Mouse (Mus musculus): ENCODE measurements around the gene Slc16a6.

Gene Slc16a6

DNA sequence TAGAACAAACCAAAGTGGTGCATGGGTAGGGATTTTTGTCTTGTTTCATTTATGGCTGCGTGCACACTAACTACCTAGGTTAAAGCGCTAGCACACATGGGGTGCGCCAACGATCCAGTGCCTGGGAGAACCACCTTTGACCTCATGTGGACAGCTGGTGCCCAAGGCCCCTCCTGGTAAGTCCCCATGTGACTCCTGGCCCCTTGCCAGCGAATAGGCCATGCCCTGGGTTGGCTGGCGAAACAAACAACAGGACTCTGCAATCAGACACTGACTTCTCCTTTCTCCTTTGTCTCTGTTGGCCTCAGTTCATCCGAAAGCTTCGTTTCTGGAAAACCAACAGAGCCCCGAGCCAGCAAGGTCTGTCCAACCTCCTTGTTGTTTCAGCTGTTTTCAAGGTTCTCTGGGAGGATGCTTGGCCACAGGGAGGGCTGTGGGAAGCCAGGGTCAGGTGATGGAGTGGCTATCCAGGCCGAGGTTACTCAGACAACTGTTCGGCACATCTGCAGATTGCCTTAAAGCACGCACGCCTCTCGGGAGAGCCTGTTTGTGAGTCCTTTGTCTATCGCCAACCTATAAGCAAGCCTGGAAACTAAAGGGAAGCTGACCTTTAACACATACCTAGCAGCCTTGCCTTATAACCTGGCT lies 12.1 kb upstream of the Slc16a6 start:
- DNase-seq = peak in 1 of 2 experiments; percentile 39

DNA sequence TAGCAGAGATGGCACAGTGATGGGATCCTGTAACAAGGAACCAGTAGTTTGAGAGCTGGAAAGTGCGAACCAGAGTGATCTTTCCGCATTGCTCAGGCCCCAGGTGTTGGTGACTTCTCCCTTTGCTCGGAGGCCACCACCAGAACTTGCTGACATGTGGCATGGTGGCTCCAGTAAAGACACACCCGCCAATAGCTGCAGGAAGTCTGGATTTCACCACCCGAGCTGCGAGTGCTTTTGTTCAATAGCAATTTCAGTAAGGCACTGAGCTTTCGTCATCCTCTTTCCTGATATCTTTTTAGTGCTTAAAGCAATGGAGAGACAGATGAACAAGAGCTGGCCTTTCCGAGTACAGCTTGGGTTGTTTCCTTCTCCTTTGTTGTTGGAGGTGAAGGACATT lies 7.0 kb upstream of the Slc16a6 start:
- no peak for DNase-seq

DNA sequence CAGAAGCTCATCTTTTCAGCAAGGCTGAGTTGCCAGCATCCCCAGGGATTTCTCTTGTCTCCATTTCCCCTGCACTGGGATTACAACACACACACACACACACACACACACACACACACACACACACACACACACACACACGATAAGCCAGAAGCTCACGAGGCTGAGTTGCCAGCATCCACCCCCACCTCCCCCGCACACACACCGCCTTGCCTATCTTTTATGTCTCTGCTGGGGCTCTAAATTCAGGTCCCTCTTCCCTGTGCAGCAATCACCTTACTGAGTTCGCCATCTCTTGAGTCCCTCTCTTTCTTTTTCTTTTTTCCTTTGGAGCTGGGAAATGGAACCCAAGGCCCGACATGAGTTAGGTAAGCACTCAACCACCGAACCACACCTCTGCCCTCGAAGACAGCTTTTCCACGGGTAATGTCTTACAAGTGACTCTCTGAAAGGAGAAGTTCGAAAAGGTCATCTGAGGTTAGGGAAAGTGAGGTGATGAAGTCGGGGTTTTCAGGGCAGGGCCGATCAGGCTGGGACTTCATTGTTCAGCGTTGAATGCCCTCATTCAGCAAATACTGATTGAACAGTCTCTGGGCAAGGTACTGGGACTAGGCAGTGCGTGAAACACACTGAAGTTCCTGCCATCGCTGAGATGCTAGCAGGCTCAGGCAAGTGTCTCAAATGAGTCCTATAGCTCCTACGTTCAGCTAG lies 6.3 kb upstream of the Slc16a6 start:
- DNase-seq = no peak

DNA sequence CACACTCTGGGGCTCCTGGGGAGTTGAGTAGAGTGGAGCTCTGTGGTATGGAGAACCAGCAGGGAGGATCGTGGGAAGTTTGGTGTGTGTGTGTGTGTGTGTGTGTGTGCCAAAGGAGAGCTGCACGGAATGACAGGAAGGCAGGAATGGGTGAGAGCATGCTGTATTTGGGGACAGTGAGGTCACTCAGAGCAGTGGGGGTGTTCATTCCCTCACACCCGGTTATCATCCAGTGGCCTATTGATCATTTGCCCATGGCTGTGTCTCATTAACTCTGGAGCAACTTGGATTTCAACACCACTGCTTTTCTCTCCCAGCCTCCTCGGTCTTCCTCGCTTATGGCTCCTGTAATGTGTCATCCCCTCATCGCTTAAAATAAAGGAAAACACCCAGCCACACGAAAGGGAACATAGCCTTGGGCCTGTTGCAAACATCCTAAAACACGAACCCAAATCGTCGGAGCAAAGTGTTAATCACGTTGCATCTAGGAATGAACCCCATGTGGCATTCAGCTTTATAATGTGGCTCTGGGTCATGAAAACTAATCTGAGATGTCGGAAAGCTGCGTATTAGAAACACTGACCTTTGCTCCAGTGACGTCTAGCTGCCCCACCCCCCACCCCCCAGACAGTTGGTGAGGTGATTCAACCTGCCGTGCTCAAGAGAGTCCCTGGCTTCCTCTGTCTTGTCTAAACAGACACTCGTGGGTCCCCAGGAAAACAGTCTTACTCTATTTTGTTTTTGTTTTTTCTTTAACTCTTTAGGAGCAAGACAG lies 4.4 kb upstream of the Slc16a6 start:
- DNase-seq = no peak

DNA sequence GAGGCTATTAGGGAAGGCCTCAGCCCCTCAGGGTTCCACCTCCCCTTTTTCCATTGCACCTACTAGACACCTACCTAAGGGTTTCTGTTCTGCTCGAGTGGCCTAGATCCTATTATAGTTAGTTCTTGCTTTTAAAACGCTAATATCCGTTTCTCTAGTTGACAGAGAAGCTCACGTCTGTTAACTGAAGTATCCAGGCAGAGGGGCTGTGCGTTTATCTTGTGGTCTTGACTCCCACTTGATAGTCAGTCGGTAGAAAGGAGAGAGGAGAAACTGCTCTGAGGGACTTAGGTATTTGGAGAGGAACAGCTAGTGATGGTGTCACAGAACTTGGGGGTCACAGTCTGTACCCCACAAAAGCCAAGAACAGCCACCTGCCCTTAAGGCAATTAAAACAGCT lies 3.3 kb upstream of the Slc16a6 start:
- no peak for DNase-seq

DNA sequence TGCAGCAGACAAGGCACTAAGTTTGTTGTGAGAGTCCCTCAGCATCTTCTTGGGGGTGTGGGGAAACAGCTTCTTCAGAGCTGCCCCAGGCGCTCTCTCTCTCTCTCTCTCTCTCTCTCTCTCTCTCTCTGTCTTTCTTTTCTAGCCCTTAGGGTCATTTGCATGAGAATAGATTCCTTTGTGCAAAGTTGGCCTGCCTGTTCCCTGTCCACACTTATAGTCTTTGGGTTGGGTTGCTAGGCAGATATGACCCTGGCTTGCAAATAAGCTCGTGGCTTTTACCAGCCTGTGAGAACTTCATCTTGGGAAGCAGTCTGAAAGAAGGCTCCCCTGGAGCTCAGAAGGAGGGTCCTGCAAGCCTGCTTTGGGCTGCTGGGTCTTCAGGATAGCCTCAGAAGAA lies 2.8 kb upstream of the Slc16a6 start:
- no peak for DNase-seq

DNA sequence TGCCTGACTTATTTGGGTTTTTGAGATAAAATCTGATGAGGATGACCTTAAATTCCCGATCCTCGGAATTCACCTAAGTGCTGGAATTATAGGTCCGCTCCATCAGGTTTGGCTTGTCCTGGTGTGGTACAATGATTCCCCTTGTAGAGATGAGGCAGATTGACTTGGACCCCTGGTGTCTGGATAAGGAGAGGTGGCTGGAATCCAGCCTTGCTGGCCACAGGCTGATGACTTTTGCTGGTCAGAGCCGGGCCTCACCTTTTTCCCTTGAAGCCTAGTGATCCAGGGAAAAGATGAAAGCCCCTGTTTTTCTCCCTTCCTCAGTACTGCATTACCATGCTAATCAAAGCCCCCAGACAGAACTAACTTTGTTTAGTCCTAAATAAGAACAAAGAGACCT lies 2.3 kb upstream of the Slc16a6 start:
- peak in 1 of 2 experiments; percentile 31 for DNase-seq

DNA sequence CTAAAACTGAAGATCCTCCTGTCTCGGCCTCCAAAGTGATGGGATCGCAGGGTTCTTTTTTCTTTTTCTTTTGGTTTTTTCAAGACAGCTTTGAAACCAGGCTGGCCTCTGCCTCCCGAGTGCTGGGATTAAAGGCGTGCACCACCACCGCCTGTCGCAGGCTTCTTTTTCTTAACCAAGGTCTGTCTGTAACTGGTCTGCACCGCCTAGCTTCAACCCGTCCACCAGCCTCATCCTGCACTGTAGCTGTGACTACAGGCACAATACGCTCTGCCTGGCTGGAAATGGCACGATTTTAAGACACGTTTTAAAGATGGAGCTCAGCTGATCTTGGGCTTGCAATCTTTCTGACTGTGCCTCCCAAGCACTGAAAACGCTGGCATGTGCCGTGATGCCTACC lies 1.4 kb upstream of the Slc16a6 start:
- DNase-seq = no peak

DNA sequence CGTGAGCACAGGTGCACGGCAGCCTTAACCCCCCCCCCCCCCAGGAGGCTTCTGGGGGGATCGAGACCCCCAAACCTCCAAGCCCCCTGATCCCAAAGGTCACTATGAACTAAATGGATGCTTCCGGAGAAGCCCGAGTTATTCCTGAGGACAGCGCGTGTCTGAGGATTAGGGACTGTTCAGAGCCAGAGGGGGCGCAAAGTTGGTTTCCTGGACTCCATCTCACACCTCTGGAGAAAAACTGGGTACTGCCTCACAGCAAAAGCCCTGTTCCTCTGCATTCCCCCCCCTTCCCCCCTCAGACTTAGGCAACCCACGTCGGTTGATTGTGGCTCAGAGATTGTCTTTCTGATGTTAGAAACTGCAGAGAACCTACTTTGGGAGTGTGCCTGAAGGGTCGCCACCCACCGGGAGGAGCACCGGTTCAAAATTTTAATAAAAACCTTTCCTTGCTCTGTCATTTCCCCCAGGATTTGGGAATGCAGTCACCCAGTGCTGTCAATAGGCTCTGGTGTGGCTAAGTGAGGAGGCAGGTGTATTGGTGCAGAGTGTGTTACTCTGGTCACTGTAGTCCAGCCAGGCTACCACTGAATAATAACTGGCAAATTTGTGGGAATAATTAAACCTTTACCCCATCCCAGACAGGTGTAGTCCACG lies 816 bp upstream of the Slc16a6 start:
- peak in 1 of 2 experiments; percentile 20 for DNase-seq

DNA sequence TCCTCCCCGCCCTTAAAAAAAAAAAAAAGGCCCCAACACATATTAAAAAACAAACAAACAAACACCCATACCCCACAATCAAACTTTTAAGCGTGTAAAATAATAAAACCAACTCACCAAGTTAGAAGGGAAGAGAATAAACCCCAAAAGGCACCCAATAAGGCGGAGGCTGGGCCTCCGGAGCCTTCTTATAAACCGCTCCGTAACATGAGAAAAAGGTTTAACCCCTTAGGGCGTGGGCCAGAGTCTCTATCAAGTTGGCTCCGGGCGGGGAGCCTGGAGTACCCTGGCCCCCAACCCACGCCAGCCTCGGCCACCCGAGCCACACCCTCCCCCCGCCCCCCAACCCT lies 602 bp downstream of the Slc16a6 start:
- DNase-seq = no peak

DNA sequence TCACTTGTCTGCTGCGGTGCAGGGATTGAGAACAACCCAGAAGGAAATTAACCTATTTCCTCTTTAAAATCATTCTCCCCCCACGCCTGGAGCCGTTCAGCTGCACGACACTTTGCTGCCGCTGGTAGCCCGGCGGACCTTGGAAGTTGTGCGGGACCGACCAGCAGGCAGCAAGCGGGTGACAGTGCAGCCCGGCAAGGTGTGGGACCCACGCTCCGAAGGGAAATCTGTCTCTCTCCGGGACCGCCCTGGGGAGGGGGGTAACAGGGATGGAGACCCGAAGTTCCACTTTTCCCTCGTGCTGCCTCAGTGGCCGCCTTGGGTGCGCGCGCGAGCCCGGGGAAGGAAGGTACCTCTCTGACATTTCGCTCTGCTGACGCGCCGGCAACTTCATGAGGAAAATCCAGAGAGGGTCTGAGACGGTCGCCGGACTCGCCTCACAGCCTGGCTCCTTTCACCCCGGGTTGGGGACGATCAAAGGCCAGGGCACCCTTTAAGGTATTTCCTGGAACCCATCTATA lies 1.2 kb downstream of the Slc16a6 start:
- peak; percentile 44 to 51 for DNase-seq

DNA sequence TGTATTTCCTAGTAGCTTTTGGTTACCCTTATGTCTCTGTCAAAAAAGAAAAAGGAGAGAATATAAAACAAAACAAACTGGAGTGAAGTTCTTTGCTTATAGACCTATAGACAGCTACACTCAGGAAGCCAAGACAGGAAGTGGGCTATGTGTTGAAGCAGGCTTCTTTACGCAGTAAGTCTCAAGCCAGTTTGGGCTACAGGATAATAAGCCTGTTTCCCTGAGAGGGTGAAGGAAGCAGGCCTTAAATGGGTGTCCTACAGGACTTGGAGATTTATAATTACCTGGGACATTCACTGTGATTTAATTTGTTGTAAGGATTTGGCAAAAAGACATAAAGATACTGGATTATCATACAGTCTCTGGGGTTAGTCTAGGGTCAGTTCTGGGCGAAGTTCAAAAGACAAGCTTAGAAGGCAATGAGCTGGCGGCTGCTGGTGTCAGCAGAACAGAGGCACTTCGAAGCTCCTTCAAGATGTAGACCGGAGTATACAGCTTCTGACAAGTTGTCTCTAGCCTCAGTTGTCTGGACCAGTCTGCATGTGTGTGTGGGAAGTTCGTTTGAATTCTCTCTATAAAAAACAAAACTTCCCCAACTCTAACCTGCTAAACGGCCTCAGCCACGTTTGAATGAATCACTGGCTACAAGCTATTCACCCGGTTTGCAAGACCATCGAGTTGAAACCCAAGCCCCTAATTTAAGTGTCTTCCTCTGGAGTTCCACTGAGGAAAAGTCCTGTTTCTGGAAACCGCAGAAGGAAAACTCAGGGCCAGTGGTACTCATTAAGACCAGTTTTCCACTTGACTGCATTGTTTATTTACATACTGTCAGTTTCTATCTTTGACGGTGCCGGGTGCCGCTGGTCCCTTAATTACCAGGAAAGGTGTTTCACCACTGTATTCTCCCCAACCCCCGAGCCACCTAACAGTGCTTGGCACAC lies 2.2 kb downstream of the Slc16a6 start:
- no peak for DNase-seq

DNA sequence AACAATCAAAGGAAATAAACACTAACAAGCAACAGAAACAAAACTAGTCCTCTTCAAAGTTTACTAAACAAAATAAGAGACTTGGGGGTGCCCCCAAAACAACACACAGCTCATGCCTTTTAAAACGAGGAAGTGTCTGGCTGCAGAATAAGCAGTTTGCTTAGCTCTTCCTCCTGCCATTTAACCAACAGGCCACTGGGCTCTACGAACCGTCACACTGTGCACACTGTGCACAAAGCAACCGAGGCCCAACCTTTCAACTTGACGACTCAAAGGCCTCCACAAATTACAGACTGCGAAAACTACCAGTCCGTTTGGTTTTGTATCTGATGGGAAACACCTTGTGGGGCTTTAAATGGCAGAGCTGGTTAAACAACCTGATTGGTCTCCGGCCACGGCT lies 3.2 kb downstream of the Slc16a6 start:
- DNase-seq = no peak

DNA sequence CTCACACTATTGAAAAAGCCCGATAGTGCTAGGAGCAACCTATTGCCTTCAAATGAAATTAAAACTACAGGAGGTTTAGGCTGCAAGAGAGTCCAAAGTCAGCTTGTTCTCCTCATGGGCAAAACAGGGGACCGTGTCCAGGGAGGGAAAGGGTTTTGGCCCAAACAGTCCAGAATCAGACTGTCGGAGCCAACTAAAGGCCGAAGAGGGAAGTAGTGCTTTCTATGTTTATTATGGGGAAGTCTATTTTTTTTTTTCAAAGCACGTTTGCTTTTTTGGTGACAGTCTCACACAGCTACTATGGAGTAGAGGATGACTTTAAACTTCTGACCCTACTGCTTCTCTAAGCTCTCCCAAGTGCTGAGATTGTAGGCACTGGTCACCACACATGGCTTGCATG lies 5.3 kb downstream of the Slc16a6 start:
- no peak for DNase-seq

DNA sequence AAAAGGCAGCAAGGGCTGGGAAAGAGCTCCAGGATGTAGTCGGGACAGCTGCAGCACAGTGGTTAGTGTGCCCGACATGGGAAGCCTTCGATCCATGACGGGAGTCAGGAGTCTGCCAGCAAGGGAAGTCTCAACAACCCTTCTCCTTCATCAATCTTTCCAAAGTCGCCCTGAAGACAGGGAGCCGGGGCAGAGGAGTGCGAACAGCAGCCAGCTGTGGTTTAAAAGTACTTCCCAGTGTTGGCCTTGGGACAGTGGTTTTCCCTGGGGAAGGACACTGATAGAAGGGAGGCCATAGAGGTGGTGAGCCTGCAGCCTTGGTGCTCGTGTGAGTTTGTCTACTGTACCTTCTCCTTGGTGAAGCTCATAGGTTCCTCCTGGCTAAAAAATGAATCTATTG lies 6.4 kb downstream of the Slc16a6 start:
- DNase-seq = no peak

DNA sequence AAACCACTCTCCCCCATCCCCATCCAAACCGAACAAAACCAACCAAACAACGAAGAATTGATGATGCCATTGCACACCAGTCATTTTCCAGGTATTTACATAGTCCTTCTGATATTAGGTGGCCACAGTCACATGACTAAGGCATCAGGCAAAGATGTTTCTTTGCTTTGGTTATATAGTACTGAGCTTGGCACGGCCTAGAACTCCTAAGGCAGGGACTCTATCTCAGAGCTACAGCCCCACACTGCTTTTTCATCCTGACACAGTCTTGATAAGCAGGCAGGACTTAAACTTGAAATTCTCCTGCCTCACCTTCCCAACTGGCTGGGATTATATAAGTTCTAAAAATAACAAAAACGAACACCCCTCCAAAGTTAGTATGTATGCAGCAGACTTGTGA lies 8.3 kb downstream of the Slc16a6 start:
- no peak for DNase-seq

DNA sequence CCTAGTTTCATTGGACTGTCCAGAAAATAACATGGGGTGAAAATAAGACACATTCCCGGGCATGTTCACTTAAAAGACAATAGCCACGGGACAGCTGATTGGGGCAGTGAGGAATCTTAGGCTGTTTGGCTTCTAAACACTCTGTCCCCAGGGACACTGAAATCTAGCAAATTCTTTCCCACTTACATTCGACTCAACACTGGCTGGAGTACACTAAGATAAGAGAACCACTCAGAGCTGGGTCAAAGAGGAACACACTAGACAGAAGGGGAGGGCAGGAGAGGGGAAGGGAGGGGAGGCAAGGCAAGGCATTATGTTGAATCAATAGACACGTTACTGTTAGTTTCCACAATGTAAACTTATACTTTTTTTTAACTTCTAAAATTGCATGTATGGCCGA lies 12.8 kb downstream of the Slc16a6 start:
- DNase-seq = no peak

DNA sequence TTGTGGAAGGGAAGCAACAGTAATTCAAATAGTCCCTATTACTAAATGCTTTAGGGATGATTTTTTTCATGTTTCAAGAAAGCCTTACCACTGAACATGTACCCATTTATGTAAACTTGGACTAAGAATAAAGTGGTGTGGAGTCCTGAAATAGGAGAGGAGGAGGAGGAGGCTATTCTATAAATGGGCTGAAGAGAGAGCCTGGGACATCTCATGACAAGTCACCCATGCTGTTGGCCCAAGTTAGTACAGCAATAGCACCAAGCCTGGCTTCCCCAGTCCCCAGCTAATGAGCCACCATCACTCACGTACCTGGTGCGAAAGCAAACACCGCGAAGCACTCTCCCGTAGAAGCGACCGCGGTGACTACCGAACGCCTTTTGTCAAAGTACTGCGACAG lies 15.2 kb downstream of the Slc16a6 start:
- DNase-seq = no peak

DNA sequence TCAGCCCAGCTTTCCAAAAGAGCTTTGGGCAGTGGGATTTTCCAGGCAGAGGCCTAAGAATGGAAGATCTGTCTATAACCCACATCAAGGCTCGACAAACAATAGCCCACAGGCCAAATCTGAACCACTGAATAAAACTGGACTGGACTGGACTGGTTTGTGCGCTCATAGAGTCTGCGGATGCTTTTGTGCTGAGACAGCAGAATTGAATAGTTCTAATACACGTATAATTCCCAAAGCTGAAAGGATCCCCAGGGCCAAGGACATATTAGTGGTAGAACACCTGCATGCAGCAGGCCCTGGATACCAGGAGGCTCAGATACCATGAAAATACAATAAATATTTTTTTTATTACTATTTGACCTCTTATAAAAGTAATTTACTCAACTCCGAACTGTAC lies 17.1 kb downstream of the Slc16a6 start:
- DNase-seq = no peak

DNA sequence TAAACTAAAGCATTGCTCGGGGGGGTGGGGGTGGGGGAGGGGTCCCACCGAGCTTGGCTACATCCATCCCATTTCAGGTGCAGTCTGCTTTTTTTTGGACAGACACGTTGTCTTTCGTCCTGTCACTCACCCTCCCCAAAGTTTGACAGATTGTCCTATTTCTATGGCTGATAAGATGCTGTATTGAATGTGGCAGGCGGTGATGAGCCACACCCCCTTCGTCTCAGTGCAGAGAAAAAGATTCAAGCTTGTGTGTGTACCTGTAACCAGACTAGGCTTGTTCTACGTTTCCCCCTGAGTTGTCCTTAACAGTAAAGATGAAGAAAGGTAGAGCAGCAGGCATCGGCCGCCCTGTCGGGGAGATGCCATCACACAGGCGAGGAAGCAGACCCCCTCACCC lies 22.2 kb downstream of the Slc16a6 start:
- no peak for DNase-seq

DNA sequence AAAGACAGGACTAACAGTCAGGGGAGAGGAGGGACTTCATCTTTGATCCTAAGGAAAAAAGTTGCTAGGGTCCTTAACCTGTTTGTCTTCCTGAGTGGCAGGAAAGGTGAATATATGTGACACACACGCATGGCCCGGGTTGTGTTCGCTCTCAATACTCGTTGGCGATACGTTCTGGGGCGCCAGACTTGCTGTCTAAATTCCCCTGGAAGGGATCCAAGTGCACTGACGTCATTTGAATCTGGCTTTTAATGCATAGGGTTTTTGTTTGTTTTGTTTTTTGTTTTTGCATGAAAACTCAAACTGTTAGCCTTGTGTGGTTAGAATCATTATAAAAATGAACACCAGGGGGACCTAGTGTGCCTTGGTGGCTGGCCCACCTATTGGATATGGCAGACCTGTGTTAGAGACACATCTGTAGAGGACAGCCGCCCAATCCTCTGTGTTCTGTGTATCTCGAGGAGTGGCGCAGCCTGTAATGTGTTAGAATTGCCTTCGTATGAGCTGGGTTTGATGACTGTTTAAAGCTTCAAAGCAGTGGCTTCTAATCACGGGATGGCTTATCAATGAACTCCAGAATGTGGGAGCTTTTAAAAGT lies 27.9 kb downstream of the Slc16a6 start:
- peak in 1 of 2 experiments; percentile 41 for DNase-seq

DNA sequence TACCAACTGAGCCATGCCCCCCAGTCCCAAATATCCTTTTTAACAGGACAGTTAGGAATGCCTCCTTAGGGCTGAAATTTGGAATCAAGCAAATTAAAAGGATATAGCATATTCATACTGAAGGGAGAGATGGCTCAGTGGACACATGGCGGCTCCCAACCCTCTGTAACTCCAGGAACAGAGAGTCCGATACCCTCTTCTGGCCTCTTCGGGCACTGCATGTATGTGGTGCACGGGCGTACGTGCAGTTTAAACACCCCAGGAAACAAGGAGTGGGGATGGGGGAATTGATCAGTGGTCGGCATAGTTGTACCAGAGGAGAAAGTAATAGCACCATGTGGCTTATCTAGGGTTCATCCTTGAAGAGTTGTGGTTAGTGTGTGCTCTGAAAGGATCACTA lies 28.8 kb downstream of the Slc16a6 start:
- peak; percentile 35 to 43 for DNase-seq

Data from cerebellum, postnatal 36 days (tissue).